Mouse (Mus musculus): Measurements from ENCODE around the gene Hoxc6.

GRCm38 (mm10) chr15:103042209-103042608, 44.2 kb downstream of the Hoxc6 start:
- TF ChIP-seq CTCF (conservative IDR thresholded peaks at IDR 0.05 in 1 of 2, IDR thresholded peaks at IDR 0.05 in 1 of 2; ENCODE audit: low read depth in 2 of 2, low read length in 2 of 2) (no peak), MAFK (IDR thresholded peaks at IDR 0.05; ENCODE audit: insufficient replicate concordance, low read length) (no peak), ZKSCAN1 (IDR thresholded peaks at IDR 0.05; ENCODE audit: borderline replicate concordance, low read depth, low read length) (no peak), EP300 (IDR thresholded peaks at IDR 0.05; ENCODE audit: low read length) (no peak), POLR2A (IDR thresholded peaks at IDR 0.05; ENCODE audit: low read depth, low read length) (no peak), E2F4 (IDR thresholded peaks at IDR 0.05; ENCODE audit: insufficient replicate concordance, low read depth, low read length) (no peak), MYC (IDR thresholded peaks at IDR 0.05; ENCODE audit: low read depth, low read length) (no peak), TCF12 (IDR thresholded peaks at IDR 0.05; ENCODE audit: low read depth, low read length) (no peak), BHLHE40 (IDR thresholded peaks at IDR 0.05; ENCODE audit: low read depth, low read length) (no peak), MEF2A (IDR thresholded peaks at IDR 0.05; ENCODE audit: borderline replicate concordance, low read depth, low read length) (no peak), ETS1 (conservative IDR thresholded peaks at IDR 0.05; ENCODE audit: low read depth, low read length) (no peak), ZNF384 (IDR thresholded peaks at IDR 0.05; ENCODE audit: low read depth, low read length) (no peak)
